Mouse (Mus musculus) neural tube, embryonic 15.5 days (tissue): ENCODE data around the gene Ncf1. TPM values are rescaled to one million over a fixed set of nuclear protein-coding genes. Genes with fewer than 3 reads are reported as not detected.
A peak's percentile ranks its signal among the peaks of the same experiment; 100 is the strongest.

Source experiments
- ATAC-seq: fragments of 200-750 bp; cut with Nextera tagmentation; 2 replicates; pipeline ENCODE4 v1.8.0; 2017; ENCODE audit warnings: mild to moderate bottlenecking, moderate TSS enrichment, moderate library complexity; ENCODE audit not compliant: low FRiP score
- H3K27ac ChIP-seq: fragments of 300-500 bp; sonication (generic); replicated peaks from 2 replicates; pipeline ENCODE4 v1.5.1; 2015; ENCODE audit warnings: mild to moderate bottlenecking, inconsistent platforms
- H3K27me3 ChIP-seq: fragments of 300-500 bp; sonication (generic); replicated peaks from 2 replicates; pipeline ENCODE4 v1.6.1; 2015; ENCODE audit warnings: inconsistent platforms
- H3K36me3 ChIP-seq: fragments of 300-500 bp; sonication (generic); 2 replicates; pipeline ENCODE4 v1.6.1; 2015; ENCODE audit warnings: inconsistent platforms
- H3K4me1 ChIP-seq: fragments of 300-500 bp; sonication (generic); 2 replicates; pipeline ENCODE4 v1.6.1; 2015; ENCODE audit warnings: inconsistent platforms
- H3K4me2 ChIP-seq: fragments of 300-500 bp; sonication (generic); 2 replicates; pipeline ENCODE4 v1.6.1; 2015; ENCODE audit warnings: inconsistent platforms, mild to moderate bottlenecking, moderate library complexity
- H3K4me3 ChIP-seq: fragments of 300-500 bp; sonication (generic); replicated peaks from 2 replicates; pipeline ENCODE4 v1.5.1; 2015; ENCODE audit warnings: mild to moderate bottlenecking, inconsistent platforms
- H3K9ac ChIP-seq: fragments of 300-500 bp; sonication (generic); replicated peaks from 2 replicates; pipeline ENCODE4 v1.6.1; 2015; ENCODE audit warnings: mild to moderate bottlenecking, inconsistent platforms
- H3K9me3 ChIP-seq: fragments of 300-500 bp; sonication (generic); replicated peaks from 2 replicates; pipeline ENCODE4 v1.6.1; 2016; ENCODE audit warnings: inconsistent platforms
- WGBS: fragments of 180-500 bp; shearing (Covaris S2); methylation state at CpG from one replicate; pipeline ENCODE4 v1.1.7; 2015; ENCODE audit warnings: mixed read lengths; 5-methylcytosine and 5-hydroxymethylcytosine counted together
- polyA plus RNA-seq: library from polyadenylated mRNA; unstranded; fragments of >200 nt; fragmentation: Nextera tagmentation; extraction: Ambion mirVana; gene quantifications from 2 replicates; pipeline ENCODE4 v1.2.1, GENCODE M21; 2015

Ncf1 gene
- polyA plus RNA-seq, 1 experiment from 2014 or later = 2.5 TPM

GRCm38 (mm10) chr5:134228249-134228638 lies 1.2 kb downstream of the Ncf1 start:
- WGBS = 86% methylated on average over 6 of the region's 6 CpGs
- Histone ChIP-seq H3K27me3 (no peaks in the 10 kb centered on the region), H3K4me2 (no peak overlapping the region), H3K36me3 (no peaks in the 10 kb centered on the region), H3K4me1 (no peaks in the 10 kb centered on the region), H3K9me3 (no peaks in the 10 kb centered on the region), H3K4me3 (no peak overlapping the region), H3K9ac (no peak overlapping the region), H3K27ac (no peak overlapping the region)
- no peak for ATAC-seq

DNA sequence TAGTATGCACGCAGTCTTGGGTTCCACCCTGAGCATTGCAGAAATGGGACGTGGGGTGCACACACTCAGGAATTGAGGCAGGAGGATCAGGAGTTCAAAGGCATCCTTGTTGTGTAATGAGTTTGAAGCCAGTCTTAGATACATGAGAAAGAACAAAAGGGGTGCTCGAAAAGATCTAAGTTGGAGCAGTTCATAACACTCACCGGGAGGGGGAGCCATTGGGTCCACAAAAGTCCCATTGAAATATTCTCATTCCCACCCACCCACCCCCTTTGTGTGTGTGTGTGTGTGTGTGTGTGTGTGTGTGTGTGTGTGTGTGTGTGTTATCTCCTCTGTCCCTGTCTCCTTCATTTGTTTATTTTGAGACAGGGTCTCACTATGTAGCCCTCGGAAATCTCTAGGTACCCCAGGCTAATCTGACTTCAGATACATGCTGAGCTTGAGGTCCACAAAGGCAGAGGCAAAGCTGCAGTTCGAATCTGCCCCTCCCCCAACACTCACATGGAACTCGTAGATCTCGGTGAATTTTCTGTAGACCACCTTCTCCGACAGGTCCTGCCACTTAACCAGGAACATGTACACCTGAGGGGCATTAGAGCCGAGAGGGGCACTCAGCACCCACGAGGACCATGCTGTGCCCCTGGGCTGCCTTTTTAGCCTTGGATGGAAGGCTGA lies 1.7 kb downstream of the Ncf1 start:
- Histone ChIP-seq H3K27ac (no peak overlapping the region), H3K9me3 (no peaks in the 10 kb centered on the region), H3K4me1 (no peaks in the 10 kb centered on the region), H3K27me3 (no peaks in the 10 kb centered on the region; the same call in 1 of the 2 replicates), H3K4me2 (no peak overlapping the region), H3K9ac (no peak overlapping the region), H3K36me3 (no peaks in the 10 kb centered on the region), H3K4me3 (no peak overlapping the region)
- 51% methylated on average over 11 of the region's 11 CpGs for WGBS
- no peak for ATAC-seq

DNA sequence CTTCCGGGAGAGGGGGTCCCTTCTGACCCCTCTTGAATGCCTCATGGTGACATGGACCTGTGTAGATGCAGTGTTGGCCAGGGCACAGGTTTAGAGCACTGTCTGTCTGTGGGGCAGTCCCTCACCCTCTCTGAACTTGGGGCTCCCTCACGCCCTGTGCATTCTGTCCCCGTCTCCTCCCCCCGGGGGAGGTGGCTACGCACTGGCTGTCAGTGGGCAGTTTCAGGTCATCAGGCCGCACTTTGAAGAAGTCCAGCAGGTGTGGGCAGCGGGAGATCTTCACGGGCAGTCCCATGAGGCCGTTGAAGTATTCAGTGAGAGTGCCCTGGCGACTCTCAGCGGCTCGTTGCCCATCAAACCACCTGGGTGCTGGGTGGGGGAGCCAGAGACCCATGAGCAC lies 2.5 kb downstream of the Ncf1 start:
- H3K9ac ChIP-seq = no peak overlapping the region
- H3K27ac ChIP-seq = no peak overlapping the region
- no peak for ATAC-seq
- H3K4me1 ChIP-seq = peaks cover 4% of the 10 kb centered on the region
- 61% methylated on average over 12 of the region's 12 CpGs for WGBS
- no peak overlapping the region for H3K4me2 ChIP-seq
- H3K4me3 ChIP-seq = no peak overlapping the region
- no peaks in the 10 kb centered on the region; the same call in 1 of the 2 replicates for H3K27me3 ChIP-seq
- H3K36me3 ChIP-seq = no peaks in the 10 kb centered on the region
- no peaks in the 10 kb centered on the region for H3K9me3 ChIP-seq

GRCm38 (mm10) chr5:134225110-134225901 lies 4.1 kb downstream of the Ncf1 start:
- no peak overlapping the region for H3K4me2 ChIP-seq
- H3K27ac ChIP-seq = no peak overlapping the region
- no peaks in the 10 kb centered on the region for H3K9me3 ChIP-seq
- no peak for ATAC-seq
- no peak overlapping the region for H3K4me3 ChIP-seq
- H3K36me3 ChIP-seq = no peaks in the 10 kb centered on the region
- 83% methylated on average over 30 of the region's 30 CpGs for WGBS
- no peak overlapping the region for H3K9ac ChIP-seq
- peaks cover 10% of the 10 kb centered on the region for H3K4me1 ChIP-seq
- no peaks in the 10 kb centered on the region; the same call in none of the 2 replicates for H3K27me3 ChIP-seq

DNA sequence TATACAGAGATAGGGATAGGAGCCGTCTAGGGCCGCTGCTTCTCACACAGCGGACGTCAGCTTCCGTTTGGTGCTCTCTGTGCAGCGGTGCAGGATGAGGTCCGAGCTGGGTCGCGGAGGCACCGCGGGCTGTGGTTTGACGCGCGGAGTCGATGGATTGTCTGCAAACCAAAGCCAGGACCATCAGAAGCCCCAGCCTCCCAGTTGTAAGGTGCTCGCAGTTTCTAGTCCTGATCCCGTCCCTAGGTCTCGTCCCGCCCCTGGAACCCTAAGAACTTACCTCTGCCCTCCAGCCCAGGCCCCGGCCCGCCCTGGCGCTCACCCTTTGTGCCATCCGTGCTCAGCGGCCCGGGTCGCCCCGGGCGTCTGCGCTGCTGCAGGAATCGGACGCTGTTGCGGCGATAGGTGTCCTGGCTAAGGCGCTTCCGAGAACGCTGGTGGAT lies 7.7 kb downstream of the Ncf1 start:
- Histone ChIP-seq H3K27ac (no peak overlapping the region), H3K4me2 (peak overlapping the region; percentile 63), H3K9ac (peak overlapping the region; percentile 41), H3K27me3 (no peaks in the 10 kb centered on the region; the same call in none of the 2 replicates), H3K36me3 (peaks cover 7% of the 10 kb centered on the region), H3K9me3 (no peaks in the 10 kb centered on the region), H3K4me3 (peak overlapping the region; percentile 29), H3K4me1 (peaks cover 13% of the 10 kb centered on the region)
- ATAC-seq = no peak
- 2% methylated on average over 36 of the region's 36 CpGs for WGBS

- WGBS = 49% methylated on average over 4 of the region's 4 CpGs
These were observed 8.1 kb downstream of the Ncf1 start for GRCm38 (mm10) chr5:134221278-134221677.

GRCm38 (mm10) chr5:134217900-134218299 lies 11.5 kb downstream of the Ncf1 start:
- H3K27me3 ChIP-seq = no peaks in the 10 kb centered on the region; the same call in none of the 2 replicates
- H3K27ac ChIP-seq = no peak overlapping the region
- peaks cover 13% of the 10 kb centered on the region for H3K4me1 ChIP-seq
- peaks cover 23% of the 10 kb centered on the region for H3K36me3 ChIP-seq
- 95% methylated on average over 7 of the region's 7 CpGs for WGBS
- no peak overlapping the region for H3K9ac ChIP-seq
- no peak overlapping the region for H3K4me2 ChIP-seq
- no peak overlapping the region for H3K4me3 ChIP-seq
- no peaks in the 10 kb centered on the region for H3K9me3 ChIP-seq
- ATAC-seq = no peak

More at GRCm38 (mm10) chr5:134221278-134221677, 8.1 kb downstream of the Ncf1 start:
- Histone ChIP-seq H3K27me3 (no peaks in the 10 kb centered on the region; the same call in none of the 2 replicates), H3K27ac (no peak overlapping the region), H3K9me3 (no peaks in the 10 kb centered on the region), H3K4me3 (peak overlapping the region; percentile 29; the same call in 1 of the 2 replicates), H3K4me2 (peak overlapping the region; percentile 63), H3K36me3 (peaks cover 12% of the 10 kb centered on the region), H3K9ac (no peak overlapping the region), H3K4me1 (peaks cover 13% of the 10 kb centered on the region)
- no peak for ATAC-seq

DNA sequence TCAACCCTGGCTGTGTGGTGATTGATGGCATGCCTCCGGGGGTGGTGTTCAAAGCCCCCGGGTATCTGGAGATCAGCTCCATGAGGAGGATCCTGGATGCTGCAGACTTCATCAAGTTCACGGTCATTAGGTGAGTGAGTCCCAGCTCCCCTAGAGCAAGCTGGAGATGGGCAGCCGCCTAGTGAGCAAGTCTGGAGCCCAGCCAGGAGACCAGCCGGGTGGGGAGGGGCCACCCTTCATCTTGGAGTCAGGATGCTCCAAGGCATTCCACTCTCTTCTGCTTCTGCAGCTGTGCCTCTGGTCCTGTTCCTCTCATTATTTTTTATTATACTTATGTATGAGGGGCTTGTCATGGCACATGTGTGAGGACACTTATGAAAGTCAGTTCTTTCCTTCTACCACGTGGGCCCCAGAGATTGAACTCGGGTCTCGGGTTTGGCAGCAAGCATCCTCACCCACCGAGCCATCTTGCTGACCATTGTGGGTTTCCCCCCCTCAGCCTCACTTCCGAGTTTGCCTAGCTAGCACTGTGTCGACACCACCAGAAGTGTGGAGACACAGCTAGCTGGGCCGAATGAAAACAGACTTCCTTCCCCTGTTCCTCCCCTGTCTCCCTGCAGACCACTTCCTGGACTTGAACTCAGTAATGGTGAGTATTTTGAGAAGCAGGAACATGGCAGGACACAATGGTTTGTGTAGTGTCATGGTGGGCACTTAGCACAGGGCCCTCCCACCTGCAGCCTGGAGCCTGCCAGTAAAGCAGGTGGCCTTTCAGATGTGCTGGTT lies 15.2 kb downstream of the Ncf1 start:
- Histone ChIP-seq H3K4me3 (no peak overlapping the region), H3K36me3 (peaks cover 32% of the 10 kb centered on the region), H3K27ac (no peak overlapping the region), H3K9me3 (no peaks in the 10 kb centered on the region), H3K27me3 (no peaks in the 10 kb centered on the region), H3K9ac (no peak overlapping the region), H3K4me2 (no peak overlapping the region), H3K4me1 (peaks cover 3% of the 10 kb centered on the region; the same call in 1 of the 2 replicates)
- WGBS = 59% methylated on average over 12 of the region's 12 CpGs
- no peak for ATAC-seq

DNA sequence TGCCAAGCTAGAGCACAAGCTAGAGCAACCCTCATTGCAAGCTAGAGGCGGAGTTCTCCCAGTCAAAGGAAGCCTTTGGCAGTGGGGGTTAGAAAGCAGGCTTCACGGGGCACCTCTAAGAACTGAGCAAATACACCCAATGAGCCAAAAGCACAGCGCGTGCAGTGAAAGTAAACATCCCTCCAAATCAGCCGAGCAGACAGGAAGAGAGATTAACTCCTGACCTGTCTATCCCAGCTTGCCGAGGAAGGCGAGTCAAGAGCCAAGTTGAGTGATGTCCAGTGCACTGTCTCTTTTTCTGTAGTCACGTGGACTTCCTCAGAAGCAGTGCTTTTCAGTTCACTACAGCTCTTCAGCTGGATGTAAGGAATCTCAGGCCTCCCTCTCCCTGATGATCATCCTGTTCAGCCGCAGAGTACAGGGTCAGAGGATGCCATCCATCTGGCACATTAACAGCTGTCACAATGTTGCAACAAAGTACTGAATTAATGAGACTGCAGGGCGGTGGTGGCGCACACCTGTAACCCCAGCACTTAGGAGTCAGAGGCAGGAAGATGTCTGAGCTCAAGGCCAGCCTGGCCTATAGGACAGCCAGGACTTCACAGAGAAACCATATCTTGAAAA lies 19.4 kb downstream of the Ncf1 start:
- 68% methylated on average over 11 of the region's 11 CpGs for whole genome bisulfite sequencing
- no peaks in the 10 kb centered on the region for H3K4me1 ChIP-seq
- no peak overlapping the region for H3K9ac ChIP-seq
- no peaks in the 10 kb centered on the region for H3K27me3 ChIP-seq
- no peak for ATAC-seq
- H3K27ac ChIP-seq = no peak overlapping the region
- H3K36me3 ChIP-seq = peaks cover 23% of the 10 kb centered on the region
- no peak overlapping the region for H3K4me2 ChIP-seq
- H3K4me3 ChIP-seq = no peak overlapping the region
- H3K9me3 ChIP-seq = no peaks in the 10 kb centered on the region

- no peak for ATAC-seq
- Histone ChIP-seq H3K36me3 (peaks cover 43% of the 10 kb centered on the region), H3K4me3 (no peak overlapping the region), H3K4me1 (no peaks in the 10 kb centered on the region), H3K27me3 (no peaks in the 10 kb centered on the region), H3K4me2 (no peak overlapping the region), H3K27ac (no peak overlapping the region), H3K9ac (no peak overlapping the region), H3K9me3 (no peaks in the 10 kb centered on the region)
- WGBS = 83% methylated on average over 10 of the region's 10 CpGs
These were observed 22.7 kb downstream of the Ncf1 start for GRCm38 (mm10) chr5:134206721-134207120.

DNA sequence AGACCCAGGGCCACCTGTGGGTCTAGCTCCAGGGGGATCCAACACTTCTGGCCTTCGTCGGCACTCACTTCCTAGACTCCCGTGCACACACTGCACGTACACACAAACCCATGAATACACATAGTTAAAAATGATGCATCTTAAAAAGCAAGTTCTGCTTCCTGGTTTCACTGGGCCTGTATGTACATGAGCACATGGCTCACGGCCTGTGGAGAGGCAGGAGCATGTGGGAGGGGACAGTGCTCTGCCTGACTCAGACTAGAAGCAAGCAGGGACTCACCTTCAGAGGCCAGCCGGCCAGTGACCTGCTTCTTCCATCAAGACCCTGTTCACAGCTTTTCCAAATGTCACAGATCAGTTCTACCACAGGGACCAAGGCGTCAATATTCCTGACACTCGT lies 35.8 kb downstream of the Ncf1 start:
- Histone ChIP-seq H3K4me1 (no peaks in the 10 kb centered on the region), H3K9me3 (no peaks in the 10 kb centered on the region), H3K4me2 (no peak overlapping the region), H3K4me3 (no peak overlapping the region), H3K9ac (no peak overlapping the region), H3K27ac (no peak overlapping the region), H3K27me3 (no peaks in the 10 kb centered on the region), H3K36me3 (peaks cover 40% of the 10 kb centered on the region)
- 87% methylated on average over 8 of the region's 8 CpGs for WGBS
- no peak for ATAC-seq
